Mouse (Mus musculus) layer of hippocampus, postnatal 14 days (tissue): ENCODE results near the gene Megf8. TPM values are rescaled to one million over a fixed set of nuclear protein-coding genes. Genes with fewer than 3 reads are reported as not detected.
"Not testable (repeated sequence)": the region's sequence is repeated elsewhere in the genome, so short reads cannot be mapped to it uniquely, and the experiment has no call there.

Experiments used
- DNase-seq, 2 experiments: peaks; one replicate each; pipeline ENCODE4 v3.0.0; 2021 to 2022; ENCODE audit warnings: low spot score in 2 of 2, mixed read lengths in 1 of 2
- total RNA-seq, 2 experiments: library from RNA; stranded (reverse); gene quantifications; 2 replicates each; pipeline ENCODE4 v1.2.3; 2021

The Megf8 gene
- total RNA-seq, 2 experiments from 2014 or later = 86.7 to 87.9 TPM

DNA sequence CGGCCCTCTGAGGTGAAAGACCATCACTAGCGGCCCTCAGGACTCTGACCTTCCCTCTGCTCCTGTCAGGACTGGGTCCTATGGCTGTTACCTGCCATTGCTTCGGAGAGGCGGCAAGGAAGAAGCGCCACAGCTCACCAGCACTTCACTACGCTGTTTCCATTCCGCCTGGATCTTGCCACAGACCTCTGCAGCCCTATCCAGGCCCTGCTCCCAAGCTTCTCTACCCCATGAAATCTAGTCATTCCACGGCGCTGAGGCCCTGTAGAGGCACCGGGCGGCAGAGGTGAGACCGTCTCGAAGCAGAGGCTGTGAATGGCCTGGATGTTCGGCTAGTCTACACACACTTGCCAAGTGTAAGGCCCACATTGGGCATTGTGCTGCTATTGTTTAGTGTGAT lies 79.7 kb downstream of the Megf8 start:
- DNase-seq = no peak

DNA sequence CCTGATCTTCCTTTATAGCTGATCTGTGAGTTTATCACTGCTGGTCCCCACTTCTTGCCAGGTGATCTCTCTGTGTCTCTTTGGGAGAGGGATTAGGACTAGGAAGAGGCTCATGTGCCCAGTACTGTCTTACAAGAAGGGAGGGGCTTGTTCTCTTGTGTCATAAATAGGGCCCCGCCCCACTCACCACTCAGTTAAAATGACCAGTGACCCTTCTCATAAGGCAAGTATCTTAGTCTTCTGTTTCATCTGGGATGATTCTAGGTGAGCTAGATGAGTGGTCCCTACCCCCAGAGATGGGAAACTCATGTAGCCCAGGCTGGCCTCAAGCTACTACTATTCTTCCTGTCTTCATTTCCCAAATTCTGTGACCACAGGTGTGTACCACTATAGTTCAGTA lies 81.6 kb downstream of the Megf8 start, which contains the start of gene Lipe:
TSS of gene Lipe (minus strand) at position 101 of the 400 bp plus-strand sequence.
- no peak for DNase-seq

DNA sequence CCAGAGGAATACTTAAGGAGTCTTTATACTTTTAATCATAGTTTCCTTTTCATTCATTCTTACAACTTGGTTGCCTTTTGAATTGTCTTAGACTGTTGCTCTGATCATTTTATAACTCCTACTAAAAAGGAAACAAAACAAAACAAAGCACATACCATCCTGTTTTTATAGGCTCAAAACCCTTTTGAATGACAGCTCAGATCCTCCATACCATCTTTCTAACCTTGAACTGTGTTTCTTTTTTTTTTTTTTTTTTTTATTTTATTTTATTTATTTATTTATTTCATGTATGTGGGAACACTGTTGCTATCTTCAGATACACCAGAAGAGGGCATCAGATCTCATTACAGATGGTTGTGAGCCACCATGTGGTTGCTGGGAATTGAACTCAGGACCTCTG lies 82.1 kb downstream of the Megf8 start:
- not testable (repeated sequence) for DNase-seq

GRCm38 (mm10) chr7:25401551-25401950 lies 84.6 kb downstream of the Megf8 start:
- DNase-seq = no peak

GRCm38 (mm10) chr7:25401986-25402385 lies 85.0 kb downstream of the Megf8 start:
- DNase-seq = no peak

- DNase-seq = no peak
Observed at GRCm38 (mm10) chr7:25402671-25403101, 85.7 kb downstream of the Megf8 start.

GRCm38 (mm10) chr7:25406468-25406867 lies 89.5 kb downstream of the Megf8 start:
- DNase-seq = no peak

GRCm38 (mm10) chr7:25409114-25409760 lies 92.3 kb downstream of the Megf8 start:
- no peak for DNase-seq

GRCm38 (mm10) chr7:25410969-25411615 lies 94.1 kb downstream of the Megf8 start:
- no peak for DNase-seq

DNA sequence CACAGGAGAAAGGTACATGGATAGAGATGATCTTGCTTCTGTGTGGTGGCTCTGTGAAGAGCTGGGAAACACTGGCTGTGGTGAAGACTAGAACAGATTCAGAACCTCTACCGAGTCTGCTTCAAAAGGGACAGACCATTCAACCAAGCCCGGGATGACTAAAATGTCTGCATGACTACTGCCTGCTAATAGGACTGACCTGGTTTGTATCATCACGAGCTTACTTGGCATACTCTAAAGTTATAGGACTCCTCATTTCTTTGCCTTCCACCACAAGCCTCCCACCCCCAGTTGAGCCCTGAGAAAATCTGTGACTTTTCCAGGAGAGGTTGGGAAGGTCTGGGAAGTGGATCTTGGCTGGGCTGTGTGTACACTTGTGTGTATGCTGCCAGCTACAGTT lies 94.9 kb downstream of the Megf8 start:
- DNase-seq = no peak

DNA sequence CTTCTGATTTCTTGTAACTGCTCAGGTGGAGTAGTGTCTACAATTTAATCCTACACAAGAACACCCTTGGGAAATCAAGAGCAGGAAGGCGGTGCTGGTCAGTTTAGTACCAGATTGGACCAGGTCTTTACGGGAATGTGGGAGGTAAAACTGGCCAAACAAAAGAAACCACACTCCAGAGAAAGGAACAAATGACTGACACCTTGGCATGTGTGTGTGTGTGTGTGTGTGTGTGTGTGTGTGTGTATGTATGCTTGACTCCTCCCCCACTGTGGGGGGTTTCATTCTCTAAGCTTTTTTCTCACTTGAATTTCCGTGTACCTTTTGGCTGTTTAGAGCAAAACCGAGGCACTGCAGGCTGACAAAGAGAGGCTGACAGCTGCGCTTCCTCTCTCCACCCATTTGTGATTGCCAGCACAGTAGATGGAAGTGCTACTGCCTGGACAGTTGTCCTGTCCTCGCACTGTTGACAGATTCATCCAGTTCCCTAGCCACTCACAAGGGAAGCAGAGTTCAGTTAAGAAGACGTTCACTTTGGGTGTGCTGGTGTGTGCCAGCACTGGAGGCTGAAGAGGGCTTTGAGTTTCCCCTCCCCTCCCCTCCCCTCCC lies 96.0 kb downstream of the Megf8 start, which contains the start of gene Cxcl17:
TSS of gene Cxcl17 (minus strand) at position 54 of the 609 bp plus-strand sequence.
- DNase-seq = no peak

Other genes with a start within 250 kb of the Megf8 start
- gene Grik5, start 244.8 kb upstream of the Megf8 start, total RNA-seq = 100 to 1,000 TPM; 258 to 270 TPM
- gene Zfp574, start 244.6 kb upstream of the Megf8 start, total RNA-seq = 10 to 100 TPM; 25.0 to 26.1 TPM
- gene Pou2f2, start 137.4 kb upstream of the Megf8 start, total RNA-seq = 10 to 100 TPM; 10.1 to 11.4 TPM
- gene Dedd2, start 96.5 kb upstream of the Megf8 start, total RNA-seq = 10 to 100 TPM; 24.9 to 25.6 TPM
- gene Zfp526, start 95.7 kb upstream of the Megf8 start, total RNA-seq = 10 to 100 TPM in 1 of 2 experiments, 1 to 10 TPM in 1; 9.0 to 10.2 TPM
- gene Gsk3a, start 79.3 kb upstream of the Megf8 start, total RNA-seq = 100 to 1,000 TPM; 184 to 190 TPM
- 10 to 100 TPM; 41.0 to 47.2 TPM for gene Erf, start 66.4 kb upstream of the Megf8 start, total RNA-seq
- gene Cic, start 49.5 kb upstream of the Megf8 start, total RNA-seq = 100 to 1,000 TPM; 209 to 228 TPM
- gene Pafah1b3, start 19.2 kb upstream of the Megf8 start, total RNA-seq = 10 to 100 TPM; 35.3 to 37.1 TPM
- gene Prr19, start 15.8 kb upstream of the Megf8 start, total RNA-seq = not detected
- 10 to 100 TPM; 43.2 to 46.9 TPM for gene Tmem145, start 11.1 kb upstream of the Megf8 start, total RNA-seq
- not detected for gene Cnfn, start 52.6 kb downstream of the Megf8 start, total RNA-seq
- 1 to 10 TPM; 7.3 to 8.3 TPM for gene Lipe, start 81.5 kb downstream of the Megf8 start, total RNA-seq
- not detected for gene Cxcl17, start 95.7 kb downstream of the Megf8 start, total RNA-seq
- gene Ceacam1, start 160.4 kb downstream of the Megf8 start, total RNA-seq = 1 to 10 TPM; 2.5 to 3.1 TPM
- under 1 TPM; 0.14 to 0.23 TPM for gene Ceacam2, start 222.7 kb downstream of the Megf8 start, total RNA-seq